Mouse (Mus musculus): ENCODE results near the gene Ano10.

Ano10 gene

GRCm38 (mm10) chr9:122156389-122157078 lies 137.7 kb downstream of the Ano10 start:
- DNase-seq (ENCODE audit: low spot score): no peak

- DNase-seq (ENCODE audit: low spot score): no peak
These were observed 139.0 kb downstream of the Ano10 start for GRCm38 (mm10) chr9:122155193-122155592.

GRCm38 (mm10) chr9:122153436-122153835 lies 140.8 kb downstream of the Ano10 start:
- no peak for DNase-seq (ENCODE audit: low spot score)

GRCm38 (mm10) chr9:122152501-122152900 lies 141.7 kb downstream of the Ano10 start:
- no peak for DNase-seq (ENCODE audit: low spot score)

- no peak for DNase-seq (ENCODE audit: low spot score)
These were observed 142.2 kb downstream of the Ano10 start for GRCm38 (mm10) chr9:122152063-122152462.

- no peak for DNase-seq (ENCODE audit: low spot score)
These were observed 144.0 kb downstream of the Ano10 start for GRCm38 (mm10) chr9:122149997-122150826.

- no peak for DNase-seq (ENCODE audit: low spot score)
These were observed 145.9 kb downstream of the Ano10 start for GRCm38 (mm10) chr9:122148356-122148755.

- DNase-seq (ENCODE audit: low spot score): no peak
These were observed 147.9 kb downstream of the Ano10 start for GRCm38 (mm10) chr9:122146124-122146870.

GRCm38 (mm10) chr9:122145677-122146076 lies 148.5 kb downstream of the Ano10 start:
- no peak for DNase-seq (ENCODE audit: low spot score)

- DNase-seq (ENCODE audit: low spot score): no peak
These were observed 149.4 kb downstream of the Ano10 start for GRCm38 (mm10) chr9:122144776-122145175.

- no peak for DNase-seq (ENCODE audit: low spot score)
These were observed 151.0 kb downstream of the Ano10 start for GRCm38 (mm10) chr9:122143219-122143618.

- no peak for DNase-seq (ENCODE audit: low spot score)
These were observed 155.0 kb downstream of the Ano10 start for GRCm38 (mm10) chr9:122139236-122139635.

DNA sequence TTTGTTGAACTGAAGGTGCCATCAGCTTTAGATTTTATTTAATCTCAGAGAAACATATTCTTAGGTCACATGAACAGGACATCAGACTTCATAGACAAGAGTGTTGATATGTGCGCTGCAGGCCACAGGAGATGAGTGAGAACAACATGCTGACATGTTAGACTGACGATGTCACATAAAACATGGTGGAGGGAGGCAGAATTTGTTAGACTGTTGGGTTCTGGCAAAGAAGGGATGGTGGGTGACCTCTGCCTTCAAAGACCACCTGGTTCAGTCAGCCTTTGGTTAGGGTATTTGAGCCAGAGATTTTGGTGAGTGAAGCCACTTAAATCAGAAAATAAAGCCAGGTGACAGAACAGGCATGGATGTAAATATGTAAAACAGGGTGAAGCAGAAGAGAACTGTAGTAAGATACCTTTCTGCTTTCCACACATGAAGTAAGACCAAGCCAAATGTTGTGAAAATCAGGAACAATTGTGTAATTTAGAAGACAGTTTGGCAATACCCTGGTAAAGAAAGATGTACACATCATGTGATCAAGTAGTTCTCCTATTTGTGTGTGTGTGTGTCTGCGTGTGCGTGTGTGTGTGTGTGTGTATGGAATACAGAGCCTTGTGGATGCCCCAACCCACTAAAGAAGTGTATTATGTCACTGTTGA lies 155.7 kb downstream of the Ano10 start:
- DNase-seq (ENCODE audit: low spot score): no peak

DNA sequence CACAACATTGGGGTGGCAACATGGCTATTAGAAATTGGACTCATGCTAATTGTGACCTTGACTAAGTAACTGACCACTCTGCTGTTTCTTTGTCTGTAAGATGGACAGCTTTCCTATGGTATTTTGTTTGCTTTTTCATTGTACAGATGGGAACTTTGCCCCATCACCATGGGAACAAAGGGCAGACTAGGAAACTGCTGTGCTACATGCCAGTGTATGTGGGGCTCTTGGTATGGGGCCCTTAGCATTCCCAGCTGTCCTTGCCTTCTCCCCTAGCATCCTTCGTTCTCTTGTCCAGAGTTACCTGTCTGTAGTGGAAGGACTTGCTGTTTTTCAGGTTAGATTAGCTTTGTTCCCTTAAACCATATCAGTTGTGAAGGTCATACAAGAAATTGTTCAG lies 156.3 kb downstream of the Ano10 start:
- DNase-seq (ENCODE audit: low spot score): no peak

- no peak for DNase-seq (ENCODE audit: low spot score)
These were observed 158.4 kb downstream of the Ano10 start for GRCm38 (mm10) chr9:122135885-122136170.

DNA sequence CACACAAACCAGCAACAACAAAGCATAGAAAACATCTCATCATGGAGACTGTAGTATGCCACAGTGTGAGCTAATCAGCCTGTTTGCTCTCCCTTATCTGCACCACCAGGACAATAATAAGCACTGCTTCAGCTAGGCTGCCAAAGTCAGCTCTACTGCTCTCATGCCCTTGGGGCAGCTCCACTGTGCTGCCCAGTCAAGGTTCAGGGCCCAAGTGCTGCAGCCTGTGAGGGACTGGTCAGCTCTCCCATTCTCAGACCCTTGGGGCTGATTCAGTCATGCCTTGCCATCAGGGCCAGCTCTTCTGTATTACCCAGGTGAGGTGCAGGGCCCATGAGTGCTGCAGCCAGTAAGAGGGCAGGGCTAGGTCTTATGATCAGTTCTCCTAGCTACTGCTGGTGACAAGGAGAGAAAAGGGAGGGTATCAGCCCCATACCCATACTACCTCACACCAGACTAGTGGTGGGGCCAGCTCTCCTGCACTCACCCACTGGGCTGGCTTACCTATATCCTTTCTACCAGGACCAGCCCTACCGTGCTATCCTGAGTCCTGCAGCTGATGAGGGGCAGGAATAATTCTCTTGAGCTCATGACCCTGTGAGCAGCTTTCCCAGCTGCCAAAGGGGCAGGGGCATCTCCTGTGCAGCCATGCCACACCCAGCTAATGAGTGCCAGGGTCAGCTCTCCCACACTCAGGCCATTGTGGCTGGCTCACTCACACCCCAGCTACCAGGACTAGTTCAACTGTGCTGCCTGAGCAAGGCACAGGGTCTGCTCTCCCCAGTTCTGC lies 158.9 kb downstream of the Ano10 start:
- no peak for DNase-seq (ENCODE audit: low spot score)

DNA sequence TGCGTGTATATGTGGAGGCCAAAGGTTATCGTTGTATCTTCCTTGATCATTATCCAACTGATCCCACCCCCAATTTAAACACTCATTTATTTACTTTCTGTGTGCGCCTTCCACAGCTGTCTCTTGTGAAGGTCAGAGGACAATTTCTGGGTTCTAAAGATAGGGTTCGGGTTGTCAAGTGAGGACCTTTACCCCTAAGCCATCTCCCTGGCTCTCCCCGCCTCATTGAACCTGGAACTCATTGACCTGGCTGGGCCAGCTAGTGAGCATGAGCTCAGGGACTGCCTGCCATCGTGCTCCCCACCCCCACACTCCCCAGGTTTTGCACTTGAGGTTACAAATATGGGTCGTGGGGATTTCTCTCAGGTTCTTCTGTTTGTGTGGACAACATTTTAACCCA lies 162.1 kb downstream of the Ano10 start:
- no peak for DNase-seq (ENCODE audit: low spot score)

DNA sequence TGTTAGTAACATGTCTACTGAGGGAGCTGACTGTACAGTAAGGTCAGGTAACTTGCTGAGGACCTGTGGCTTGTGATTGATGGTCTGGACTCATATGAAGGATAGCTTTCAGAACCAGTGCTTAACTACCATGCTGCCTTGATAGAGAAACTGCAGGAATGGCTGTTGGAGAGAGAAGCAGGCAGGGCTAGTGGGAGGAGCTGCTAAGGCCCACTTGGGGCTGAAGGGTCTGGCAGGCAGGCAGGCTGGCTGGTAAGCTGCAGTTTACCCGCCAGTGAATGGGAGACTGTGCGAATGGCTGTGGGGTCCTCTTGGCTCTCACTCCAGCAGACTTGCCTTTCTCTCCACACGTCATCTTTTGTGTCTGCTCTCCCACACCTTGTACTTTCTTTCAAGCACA lies 163.6 kb downstream of the Ano10 start:
- DNase-seq (ENCODE audit: low spot score): no peak

GRCm38 (mm10) chr9:122128686-122129085 lies 165.5 kb downstream of the Ano10 start:
- DNase-seq (ENCODE audit: low spot score): no peak

DNA sequence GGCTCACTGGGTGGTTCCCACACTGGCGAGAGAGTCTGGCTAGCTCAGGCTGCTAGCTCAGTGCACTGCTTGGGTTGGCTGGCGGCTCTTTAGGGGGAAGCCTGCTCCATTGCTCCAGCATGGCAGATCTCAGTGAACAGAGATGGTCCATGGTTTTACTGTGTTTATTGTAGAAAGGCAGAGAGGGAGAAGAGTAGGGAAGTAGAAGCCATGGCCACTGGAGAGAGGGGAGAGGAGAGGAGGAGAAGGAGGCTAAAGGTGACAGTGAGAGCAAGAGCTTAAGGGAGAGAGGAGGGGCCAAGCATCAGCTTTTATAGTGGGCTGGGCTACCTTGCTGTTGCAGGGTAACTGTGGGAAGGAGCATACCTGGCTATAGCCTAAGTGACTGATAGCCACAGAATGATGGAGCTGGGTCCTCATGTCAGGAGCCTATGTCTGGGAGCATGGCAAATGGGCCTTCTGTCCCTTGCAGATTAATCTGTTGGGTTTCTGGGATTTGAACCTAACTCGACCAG lies 166.9 kb downstream of the Ano10 start:
- no peak for DNase-seq (ENCODE audit: low spot score)

DNA sequence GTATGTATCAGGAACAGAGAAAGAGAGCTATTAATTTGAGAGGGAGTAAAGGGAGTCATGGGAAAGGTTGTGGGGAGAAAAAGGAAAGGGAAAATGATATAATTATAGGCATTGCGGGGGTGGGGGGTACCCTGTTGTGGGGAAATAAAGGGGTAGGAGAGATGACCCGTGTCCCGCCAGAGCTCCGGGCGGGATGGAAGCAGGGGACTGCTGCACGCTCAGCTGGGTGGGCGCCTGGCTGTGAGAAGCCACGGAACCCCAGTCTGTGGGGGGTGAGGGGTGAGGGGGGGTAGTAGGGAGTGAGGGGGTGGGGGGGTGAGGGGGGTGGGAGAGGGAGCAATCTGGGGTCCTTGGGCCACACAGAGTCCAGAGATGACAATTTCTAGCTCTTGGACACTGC lies 167.4 kb downstream of the Ano10 start:
- DNase-seq (ENCODE audit: low spot score): no peak

Measured in layer of hippocampus, adult 9-10 months (tissue).